Mouse (Mus musculus): ENCODE results near the gene Bzw1.

DNA sequence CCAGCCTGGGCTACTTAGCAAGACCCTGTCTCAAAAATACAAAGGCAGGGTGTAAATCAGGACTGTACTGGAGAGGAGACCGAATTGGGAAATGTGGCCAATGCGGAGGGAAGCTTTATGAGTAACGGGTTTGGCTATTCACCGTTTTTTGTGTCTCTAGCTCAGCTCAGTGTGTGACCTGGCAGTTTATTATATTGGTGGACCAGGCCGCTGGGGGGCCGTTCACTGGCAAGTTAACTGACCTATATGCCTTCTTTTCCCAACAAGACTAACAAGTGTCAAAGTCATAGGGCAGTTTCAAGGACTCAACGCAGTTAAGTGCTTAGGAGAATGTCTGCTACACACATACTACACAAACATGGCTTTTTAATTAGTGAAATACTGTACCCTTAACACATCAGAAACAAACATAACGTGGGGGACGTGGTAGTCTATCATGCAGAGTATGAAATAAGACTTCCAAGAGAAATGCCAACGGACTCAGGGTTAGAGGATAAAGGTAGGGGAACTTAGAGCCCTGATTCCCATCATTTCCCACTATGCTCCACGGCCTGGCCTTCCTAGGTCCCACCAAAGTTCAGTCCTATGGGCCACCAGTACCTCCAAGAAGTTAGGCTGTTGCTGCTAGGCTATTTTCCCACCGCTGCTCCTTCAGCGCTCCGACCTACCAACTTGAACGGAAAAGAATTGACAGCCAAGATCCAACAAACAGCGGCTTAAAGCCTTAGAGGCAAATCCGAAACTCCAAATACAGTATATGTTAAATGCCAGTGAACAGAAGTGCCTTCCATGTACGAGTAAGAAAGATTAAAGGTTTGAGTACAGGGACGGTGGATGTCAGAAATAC lies 1.1 kb upstream of the Bzw1 start:
- TF ChIP-seq BHLHE40 (IDR thresholded peaks at IDR 0.05; ENCODE audit: borderline replicate concordance, low read depth, low read length): no peak
- no peak for TF ChIP-seq CTCF (IDR thresholded peaks at IDR 0.05 in 2 of 3, conservative IDR thresholded peaks at IDR 0.05 in 1 of 3; ENCODE audit: control insufficient read depth in 1 of 3, insufficient read depth in 1 of 3, low read depth in 2 of 3, low read length in 3 of 3, poor library complexity in 1 of 3, severe bottlenecking in 1 of 3)
- no peak for TF ChIP-seq MYC (IDR thresholded peaks at IDR 0.05; ENCODE audit: low read depth, low read length)
- no peak for TF ChIP-seq GATA1 (IDR thresholded peaks at IDR 0.05; ENCODE audit: low read depth, low read length)
- no peak for TF ChIP-seq ZMIZ1 (IDR thresholded peaks at IDR 0.05; ENCODE audit: low read depth, low read length)
- no peak for TF ChIP-seq HCFC1 (IDR thresholded peaks at IDR 0.05; ENCODE audit: low read depth, low read length)
